Mouse (Mus musculus) myocyte (in vitro differentiated cells): ENCODE measurements around the gene Tlk2.
"Not testable (repeated sequence)": the region's sequence is repeated elsewhere in the genome, so short reads cannot be mapped to it uniquely, and the experiment has no call there.

ENCODE experiments used
- POLR2A ChIP-seq: IDR thresholded peaks from one replicate; pipeline ENCODE4 v1.6.1; 2011; ENCODE audit warnings: low read depth, mild to moderate bottlenecking, control low read depth, moderate library complexity; ENCODE audit not compliant: insufficient read length
- POLR2AphosphoS2 ChIP-seq: IDR thresholded peaks from one replicate; pipeline ENCODE4 v1.6.1; 2011; ENCODE audit warnings: low read depth, control low read depth; ENCODE audit not compliant: insufficient read length

GRCm38 (mm10) chr11:105140512-105140911 lies 38.1 kb upstream of the Tlk2 start:
- not testable (repeated sequence) for TF ChIP-seq POLR2A, POLR2AphosphoS2
